ENCODE assay signal across 10 mouse cellular contexts in the genomic region with DNA sequence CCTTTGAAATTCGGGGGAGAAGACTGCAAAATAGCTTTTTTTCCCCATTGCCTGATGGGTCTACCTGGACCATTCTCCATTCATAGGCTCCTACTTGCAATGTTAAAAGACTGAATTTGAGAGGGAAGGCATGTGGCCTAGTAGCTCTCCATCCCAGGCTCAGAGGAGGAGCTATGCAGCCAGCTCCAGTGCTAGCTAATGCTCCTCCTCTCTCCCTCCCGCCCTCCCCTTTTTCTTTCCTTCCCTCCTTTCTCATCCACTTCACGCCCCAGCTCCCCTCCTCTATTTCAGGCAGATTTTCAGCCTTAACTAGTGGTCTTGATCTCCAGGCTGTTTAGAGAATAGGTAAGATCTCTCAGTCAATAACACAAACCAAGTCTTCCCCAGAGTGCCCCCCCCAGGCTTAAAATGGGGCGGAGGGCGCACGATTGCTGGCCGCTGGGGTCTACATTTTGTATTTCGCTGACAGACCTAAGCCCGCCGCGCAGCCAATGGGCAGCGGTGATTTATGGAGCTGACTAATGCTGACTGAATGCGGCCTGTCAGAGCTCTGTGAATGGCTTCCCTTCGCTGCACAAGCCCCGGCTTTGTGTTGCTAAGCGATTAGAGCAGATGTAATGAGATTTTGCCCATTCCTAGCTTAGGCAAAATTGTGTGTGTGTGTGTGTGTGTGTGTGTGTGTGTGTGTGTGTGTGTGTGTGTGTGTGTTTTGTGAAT. TPM values are rescaled to one million over a fixed set of nuclear protein-coding genes. Genes with fewer than 3 reads are reported as not detected.
DNase-seq lines count a peak whose midpoint lies in the region; ATAC-seq lines count a peak whose summit lies in the region.
"Had no signal": no experiment of that assay in that cellular context is flagged by ENCODE, and none has a peak within 500 bp of the region (broad histone marks: within the 10 kb centered on the region; RNA-seq: fewer than 3 reads in every experiment).

No protein-coding gene starts in this region.

- H3K27ac ChIP-seq in kidney, embryonic 15.5 days: no peak overlapping the region
- peak overlapping the region; percentile 88 for H3K27ac ChIP-seq in hindbrain, embryonic 10.5 days
- H3K27ac ChIP-seq in midbrain, embryonic 12.5 days (replicated peaks): peak overlapping the region; percentile 93
- no peak overlapping the region for H3K27ac ChIP-seq in liver, embryonic 12.5 days

- H3K4me3 ChIP-seq in kidney, embryonic 15.5 days (replicated peaks): peak overlapping the region; percentile 12; the same call in 1 of the 2 replicates
- peak overlapping the region; percentile 43 for H3K4me3 ChIP-seq in hindbrain, embryonic 10.5 days
- peak overlapping the region; percentile 28 for H3K4me3 ChIP-seq in midbrain, embryonic 12.5 days
- H3K4me3 ChIP-seq in liver, embryonic 12.5 days: no peak overlapping the region

- H3K36me3 ChIP-seq in kidney, embryonic 15.5 days: no peaks in the 10 kb centered on the region
- H3K36me3 ChIP-seq in hindbrain, embryonic 10.5 days: no peaks in the 10 kb centered on the region
- H3K36me3 ChIP-seq in midbrain, embryonic 12.5 days: no peaks in the 10 kb centered on the region
- H3K36me3 ChIP-seq in liver, embryonic 12.5 days: no peaks in the 10 kb centered on the region

- ATAC-seq in kidney, embryonic 15.5 days (replicated peaks; ENCODE audit: low FRiP score): peak; percentile 78
- ATAC-seq in midbrain, embryonic 12.5 days (ENCODE audit: low FRiP score, low read depth): peak; percentile 76
- no peak for ATAC-seq in liver, embryonic 12.5 days

- no peak overlapping the region for H3K9ac ChIP-seq in kidney, embryonic 15.5 days
- no peak overlapping the region; the same call in 1 of the 2 replicates for H3K9ac ChIP-seq in midbrain, embryonic 12.5 days (replicated peaks)
- no peak overlapping the region for H3K9ac ChIP-seq in liver, embryonic 12.5 days

- peaks cover 93% of the 10 kb centered on the region for H3K27me3 ChIP-seq in kidney, embryonic 15.5 days
- peaks cover 92% of the 10 kb centered on the region for H3K27me3 ChIP-seq in hindbrain, embryonic 10.5 days (ENCODE audit: insufficient read depth, poor library complexity, severe bottlenecking)
- 0 out of 2 replicates have a peak, but pooled peaks cover 13% of the 10 kb centered on the region for H3K27me3 ChIP-seq in midbrain, embryonic 12.5 days
- H3K27me3 ChIP-seq in liver, embryonic 12.5 days (replicated peaks): peaks cover 95% of the 10 kb centered on the region

- H3K9me3 ChIP-seq in kidney, embryonic 15.5 days (replicated peaks): no peaks in the 10 kb centered on the region
- no peaks in the 10 kb centered on the region for H3K9me3 ChIP-seq in hindbrain, embryonic 10.5 days
- H3K9me3 ChIP-seq in midbrain, embryonic 12.5 days: no peaks in the 10 kb centered on the region
- no peaks in the 10 kb centered on the region for H3K9me3 ChIP-seq in liver, embryonic 12.5 days (replicated peaks)

- whole genome bisulfite sequencing in kidney, embryonic 15.5 days: under 1% methylated on average over 16 of the region's 16 CpGs
- under 1% methylated on average over 16 of the region's 16 CpGs for WGBS in hindbrain, embryonic 10.5 days
- WGBS in midbrain, embryonic 12.5 days: under 1% methylated on average over 16 of the region's 16 CpGs
- 3% methylated on average over 16 of the region's 16 CpGs for WGBS in liver, embryonic 12.5 days (ENCODE audit: insufficient replicate concordance)

- no peak for DNase-seq in kidney, adult 8-10 months
- DNase-seq in adrenal gland, postnatal 14 days: peak; percentile 60
- DNase-seq in hindbrain, embryonic 10.5 days (ENCODE audit: low spot score): peak; percentile 86
- no peak for DNase-seq in ovary, adult 18-20 months (ENCODE audit: low spot score)
- DNase-seq in B cell, adult 2 months: no peak

- peaks cover 47% of the 10 kb centered on the region for H3K4me1 ChIP-seq in kidney, embryonic 15.5 days
- peaks cover 86% of the 10 kb centered on the region for H3K4me1 ChIP-seq in hindbrain, embryonic 10.5 days (replicated peaks)
- peaks cover 68% of the 10 kb centered on the region for H3K4me1 ChIP-seq in midbrain, embryonic 12.5 days
- H3K4me1 ChIP-seq in liver, embryonic 12.5 days: no peaks in the 10 kb centered on the region

- H3K4me2 ChIP-seq in kidney, embryonic 15.5 days: peak overlapping the region; percentile 46
- peak overlapping the region; percentile 62 for H3K4me2 ChIP-seq in midbrain, embryonic 12.5 days (replicated peaks)
- H3K4me2 ChIP-seq in liver, embryonic 12.5 days: no peak overlapping the region

RNA-seq across cellular contexts. Expression of gene Ascl1, which starts 4.9 kb away (rescaled TPM):
- polyA plus RNA-seq in kidney, embryonic 15.5 days (2015; fragmentation: Nextera tagmentation; extraction: Ambion mirVana): 1.1 and 1.4 TPM in 2 replicates
- total RNA-seq in adrenal gland, postnatal 14 days (2021): 2.3 TPM in 2 replicates
- 15.7 and 41.5 TPM in 2 replicates for polyA plus RNA-seq in hindbrain, embryonic 10.5 days (2016; fragmentation: Nextera tagmentation; extraction: Ambion mirVana)
- 113 and 124 TPM in 2 replicates for polyA plus RNA-seq in midbrain, embryonic 12.5 days (2016; fragmentation: Nextera tagmentation; extraction: Ambion mirVana)
- polyA plus RNA-seq in liver, embryonic 12.5 days (2016; fragmentation: Nextera tagmentation; extraction: Ambion mirVana): 0.29 and 0.33 TPM in 2 replicates
- total RNA-seq: neutrophil, adult 5-6 weeks had no signal
- polyA plus RNA-seq: heart, postnatal 0 days had no signal

RNA-seq across cellular contexts. Expression of gene Pah, which starts 33.0 kb away (rescaled TPM):
- 3.1 and 3.3 TPM in 2 replicates for polyA plus RNA-seq in kidney, embryonic 15.5 days (2015; fragmentation: Nextera tagmentation; extraction: Ambion mirVana)
- 3.5 and 78.8 TPM in 2 replicates for total RNA-seq in adrenal gland, postnatal 14 days (2021)
- polyA plus RNA-seq in hindbrain, embryonic 10.5 days (2016; fragmentation: Nextera tagmentation; extraction: Ambion mirVana): not detected in 2 replicates
- 0.27 TPM in 1 of 2 replicates, not detected in the other for polyA plus RNA-seq in midbrain, embryonic 12.5 days (2016; fragmentation: Nextera tagmentation; extraction: Ambion mirVana)
- 12.0 and 13.4 TPM in 2 replicates for polyA plus RNA-seq in liver, embryonic 12.5 days (2016; fragmentation: Nextera tagmentation; extraction: Ambion mirVana)
- total RNA-seq: neutrophil, adult 5-6 weeks had no signal
- polyA plus RNA-seq: heart, postnatal 0 days had no signal

Comparison
In these comparisons a context has a peak if more than half of its experiments do, and no peak if none do; other contexts are left out.
1. H3K27ac ChIP-seq: peak in hindbrain, embryonic 10.5 days (single experiment) and midbrain, embryonic 12.5 days (single experiment); none in kidney, embryonic 15.5 days (single experiment) and liver, embryonic 12.5 days (single experiment).
2. DNase-seq: peak in adrenal gland, postnatal 14 days (single experiment) and hindbrain, embryonic 10.5 days (single experiment); none in kidney, adult 8-10 months (0 of 2), ovary, adult 18-20 months (single experiment) and B cell, adult 2 months (0 of 2).